Mouse (Mus musculus) retina, adult 2 months (tissue): ENCODE measurements at regions not wholly inside any gene's neighbourhood (a gene's known extent, or its start where the extent isn't known, plus 50 kb on each side); places are given as distances from the start of the nearest gene placed in this dataset.

ENCODE experiments used
- DNase-seq: peaks from one replicate; pipeline ENCODE4 v3.0.0-alpha.2; 2012; ENCODE audit warnings: low read depth, low spot score

DNA sequence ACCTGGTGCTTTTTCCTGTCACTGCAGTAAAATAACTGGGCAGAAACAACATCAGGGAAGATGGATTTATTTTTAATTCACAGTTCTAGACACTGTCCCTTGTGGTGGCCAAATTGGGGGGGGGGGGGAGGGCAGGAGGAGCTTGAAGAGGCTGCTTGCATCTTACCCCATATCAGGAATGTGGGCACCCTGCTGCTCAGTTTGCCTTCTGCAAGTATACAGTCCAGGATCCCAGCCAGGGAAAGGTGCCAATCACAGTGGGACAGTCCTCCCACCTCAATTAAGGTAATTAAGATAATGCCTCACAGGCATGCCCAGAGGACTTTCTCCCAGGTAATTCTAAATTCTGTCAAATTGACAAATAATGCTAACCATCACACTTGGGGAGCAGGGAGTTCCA is 179.2 kb upstream of the Zmiz1 start:
- DNase-seq: no peak

- no peak for DNase-seq
These were observed 166.4 kb upstream of the Zmiz1 start for GRCm38 (mm10) chr14:25292557-25292956.

DNA sequence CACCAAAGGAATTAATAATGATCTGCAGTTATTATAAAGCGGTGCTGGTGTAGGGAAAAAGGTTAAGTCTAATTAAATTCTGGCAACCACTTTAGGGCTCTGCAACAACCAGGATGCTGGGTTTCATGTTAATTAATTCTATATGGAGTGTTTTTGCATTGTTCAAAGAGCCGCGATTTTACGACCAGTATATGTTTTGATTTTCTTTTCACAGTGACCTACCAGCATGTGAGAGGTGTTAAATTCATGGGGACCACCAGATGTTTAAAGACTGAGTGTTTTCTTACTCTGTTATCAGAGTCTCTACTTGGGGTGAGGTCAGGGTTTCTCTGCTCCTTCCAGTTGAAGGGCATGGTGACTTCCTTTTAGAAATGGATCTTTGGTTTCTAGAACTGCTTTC is 164.8 kb upstream of the Zmiz1 start:
- no peak for DNase-seq

DNA sequence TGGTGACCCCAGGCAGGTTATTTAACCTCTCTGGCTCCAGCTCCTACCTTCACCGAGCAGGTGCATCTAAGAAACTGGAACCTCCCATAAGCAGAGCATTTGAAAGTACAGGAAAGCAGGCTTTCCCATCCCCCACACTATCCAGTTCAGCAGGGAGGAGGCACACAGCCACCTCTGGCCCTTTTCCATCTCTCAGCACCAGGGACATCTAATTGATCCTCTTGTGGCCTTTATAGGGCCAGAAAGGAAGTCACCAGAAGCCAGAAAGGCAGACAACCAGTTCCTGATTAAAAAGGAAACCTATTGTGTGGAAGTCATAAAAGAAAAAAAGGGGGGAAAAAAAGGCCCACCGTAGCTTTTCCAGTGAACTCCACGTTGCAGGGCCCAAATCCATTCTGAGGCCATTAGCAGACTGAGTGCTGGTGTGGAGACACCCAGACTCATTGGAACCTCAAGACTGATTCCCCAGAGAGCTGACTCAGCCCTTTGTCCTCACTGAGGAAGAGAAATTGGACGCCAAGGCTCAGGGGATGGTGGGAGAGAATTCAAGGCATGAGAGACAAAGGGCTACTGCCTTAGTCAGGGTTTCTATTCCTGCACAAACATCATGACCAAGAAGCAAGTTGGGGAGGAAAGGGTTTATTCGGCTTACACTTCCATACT is 163.2 kb upstream of the Zmiz1 start:
- no peak for DNase-seq

- DNase-seq: no peak
These were observed 159.3 kb upstream of the Zmiz1 start for GRCm38 (mm10) chr14:25299673-25300190.

- DNase-seq: no peak
These were observed 157.5 kb upstream of the Zmiz1 start for GRCm38 (mm10) chr14:25301336-25302031.

DNA sequence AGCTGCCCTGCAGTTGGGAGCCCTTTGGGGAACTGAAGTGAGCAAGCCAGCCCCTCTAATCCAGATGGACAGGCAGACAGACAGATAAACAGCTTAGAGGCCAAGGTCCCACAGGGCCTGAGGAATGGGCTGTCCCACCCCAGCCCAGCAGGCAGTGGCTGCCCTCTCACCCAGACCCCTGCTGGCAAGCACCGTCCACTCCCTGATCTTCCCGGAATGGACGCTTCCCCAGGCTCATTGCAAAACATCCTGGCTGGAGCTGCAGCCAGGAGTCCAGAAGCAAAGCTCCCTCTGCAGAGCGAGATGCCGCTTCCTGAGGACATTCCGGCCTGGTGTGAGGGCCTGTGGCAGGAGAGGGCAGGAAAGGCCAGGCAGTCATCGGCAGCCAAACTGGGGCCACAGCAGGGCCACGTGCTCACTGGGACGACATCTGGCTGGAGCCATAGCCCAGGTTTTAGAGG is 154.6 kb upstream of the Zmiz1 start:
- no peak for DNase-seq

GRCm38 (mm10) chr14:25306166-25306565 is 152.8 kb upstream of the Zmiz1 start:
- no peak for DNase-seq

GRCm38 (mm10) chr14:25306961-25307654 is 151.9 kb upstream of the Zmiz1 start:
- no peak for DNase-seq

- no peak for DNase-seq
These were observed 150.9 kb upstream of the Zmiz1 start for GRCm38 (mm10) chr14:25308051-25308450.

- no peak for DNase-seq
These were observed 148.3 kb upstream of the Zmiz1 start for GRCm38 (mm10) chr14:25310671-25311151.

DNA sequence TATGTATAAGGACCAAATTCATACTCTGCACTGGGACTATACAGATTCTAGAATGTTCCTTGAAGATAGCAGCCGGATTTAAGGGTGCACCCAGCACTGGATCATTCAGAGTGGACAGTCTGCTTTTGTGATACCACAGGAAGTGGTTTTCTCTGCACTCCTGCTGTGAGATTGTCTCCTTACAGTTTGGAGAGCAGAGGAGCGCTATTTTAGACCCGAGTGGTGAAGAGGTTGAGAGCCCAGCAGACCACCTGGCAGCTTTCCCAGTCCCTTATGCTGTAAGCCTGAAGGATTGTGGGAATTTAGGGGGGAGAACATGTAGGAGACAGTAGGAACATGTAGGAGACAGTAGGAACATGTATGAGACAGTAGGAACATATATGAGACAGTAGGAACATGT is 147.5 kb upstream of the Zmiz1 start:
- no peak for DNase-seq

DNA sequence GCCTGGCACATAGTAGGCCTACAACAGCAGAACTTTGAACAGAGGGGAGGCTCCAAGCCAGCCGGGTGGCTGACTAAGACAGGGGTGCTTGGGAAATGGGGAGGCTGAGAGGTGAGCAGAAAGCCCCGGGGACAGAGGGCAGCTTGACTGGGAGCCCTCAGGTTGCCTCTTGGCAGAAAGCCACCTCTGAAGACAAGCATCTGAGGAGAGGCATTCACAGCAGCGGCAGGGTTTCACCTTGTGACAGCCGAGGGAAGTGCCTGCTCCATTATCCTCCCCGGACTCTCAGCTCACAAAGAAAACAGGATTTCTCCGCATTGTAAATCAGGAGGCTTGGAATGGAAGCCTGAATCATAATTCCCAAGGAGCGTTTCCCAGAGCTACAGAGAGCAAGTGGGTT is 146.8 kb upstream of the Zmiz1 start:
- DNase-seq: no peak

DNA sequence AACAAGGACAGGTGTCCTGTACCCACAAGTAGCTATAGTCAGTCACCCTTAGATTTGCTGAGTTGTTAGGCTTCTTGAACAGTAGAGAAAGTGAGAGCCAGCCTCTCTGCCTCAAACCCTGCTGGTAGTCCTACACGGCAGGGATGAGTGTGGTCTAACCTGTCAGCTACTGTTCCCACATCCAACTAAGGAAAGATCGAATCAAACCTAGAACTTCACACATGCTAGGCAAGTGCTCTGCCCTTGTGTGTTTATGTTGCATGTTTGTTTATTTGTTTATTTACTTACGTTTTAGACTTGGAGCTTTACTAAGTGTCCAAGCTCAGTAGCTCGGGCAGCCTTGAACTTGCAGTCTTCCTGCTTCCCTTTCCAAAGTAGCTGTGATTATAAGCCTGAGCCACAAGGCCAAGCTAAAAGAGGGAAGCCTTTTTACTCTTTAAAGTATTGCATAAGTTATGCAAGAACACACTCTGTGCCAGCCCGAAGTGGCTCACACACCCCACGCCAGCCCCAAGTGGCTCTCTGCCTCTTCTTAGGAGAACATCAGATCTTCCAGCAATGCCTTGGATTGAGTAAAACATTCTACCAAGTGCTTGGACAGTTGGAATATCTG is 146.1 kb upstream of the Zmiz1 start:
- DNase-seq: no peak

DNA sequence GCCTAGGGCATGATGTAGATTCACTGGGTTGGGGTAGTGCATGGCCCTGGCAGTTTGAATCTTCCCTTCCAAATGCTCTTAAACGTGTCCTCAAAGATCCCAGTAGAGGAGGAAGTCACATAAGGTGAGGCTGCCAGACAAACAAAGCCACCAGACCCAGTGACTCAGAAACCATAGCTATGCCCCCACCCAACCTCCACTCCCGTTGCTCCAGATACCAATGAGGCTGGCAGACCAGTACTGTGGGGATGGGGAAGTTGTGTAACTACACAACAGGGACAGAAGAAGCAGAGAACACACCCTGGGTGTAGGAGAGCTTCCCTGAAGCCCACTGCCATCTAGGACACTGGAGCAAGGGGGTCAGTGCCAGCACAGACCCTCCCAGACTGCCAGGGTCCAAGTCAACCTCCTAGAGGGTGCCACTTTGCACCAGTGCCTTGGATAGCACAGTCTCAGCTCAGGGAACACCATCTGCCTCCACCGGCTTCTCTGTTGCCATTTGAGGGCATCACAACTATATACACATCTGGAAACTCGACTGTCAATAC is 145.2 kb upstream of the Zmiz1 start:
- no peak for DNase-seq

- no peak for DNase-seq
These were observed 142.5 kb upstream of the Zmiz1 start for GRCm38 (mm10) chr14:25316491-25316890.

DNA sequence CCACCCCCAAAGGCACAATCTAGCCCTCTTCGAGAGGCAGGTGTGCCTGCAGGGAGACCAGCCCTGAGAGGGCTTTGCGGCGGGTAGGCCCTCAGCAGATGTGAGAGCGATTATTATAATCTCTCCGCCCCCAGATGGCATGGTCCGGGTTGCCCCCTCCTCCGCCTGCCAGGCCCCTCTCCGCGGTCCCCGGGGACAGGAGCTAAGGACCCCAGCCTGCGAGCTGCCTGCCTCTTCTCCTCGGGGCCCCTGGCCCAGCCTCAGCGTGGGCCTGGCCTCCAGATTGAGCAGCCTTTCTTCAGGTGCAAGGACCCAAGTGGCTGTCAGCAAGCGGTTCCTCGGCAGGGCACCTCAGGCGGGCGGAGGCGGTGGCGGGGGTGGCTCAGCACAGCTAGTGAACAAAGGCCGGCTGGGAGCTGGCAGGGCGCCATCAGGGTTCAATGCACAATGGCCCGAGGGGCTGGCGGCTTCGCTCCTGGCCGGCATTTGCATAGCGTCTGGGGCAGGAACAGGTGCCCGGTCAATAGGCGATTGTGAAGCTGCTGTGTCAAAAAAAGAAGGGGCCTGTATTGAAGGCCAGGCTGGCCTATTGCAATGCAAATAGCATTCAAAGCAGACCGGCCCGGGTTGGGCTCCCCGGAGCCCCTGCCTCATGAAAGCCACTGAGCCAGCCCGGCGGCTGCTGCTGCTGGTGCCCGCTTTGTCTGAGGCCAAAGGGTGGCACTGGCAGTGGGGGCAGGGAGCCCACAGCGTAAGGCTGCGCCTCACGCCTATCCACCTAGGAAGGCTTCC is 141.1 kb upstream of the Zmiz1 start:
- no peak for DNase-seq

- DNase-seq: no peak
These were observed 140.1 kb upstream of the Zmiz1 start for GRCm38 (mm10) chr14:25318909-25319308.

GRCm38 (mm10) chr14:25320141-25320540 is 138.8 kb upstream of the Zmiz1 start:
- no peak for DNase-seq

DNA sequence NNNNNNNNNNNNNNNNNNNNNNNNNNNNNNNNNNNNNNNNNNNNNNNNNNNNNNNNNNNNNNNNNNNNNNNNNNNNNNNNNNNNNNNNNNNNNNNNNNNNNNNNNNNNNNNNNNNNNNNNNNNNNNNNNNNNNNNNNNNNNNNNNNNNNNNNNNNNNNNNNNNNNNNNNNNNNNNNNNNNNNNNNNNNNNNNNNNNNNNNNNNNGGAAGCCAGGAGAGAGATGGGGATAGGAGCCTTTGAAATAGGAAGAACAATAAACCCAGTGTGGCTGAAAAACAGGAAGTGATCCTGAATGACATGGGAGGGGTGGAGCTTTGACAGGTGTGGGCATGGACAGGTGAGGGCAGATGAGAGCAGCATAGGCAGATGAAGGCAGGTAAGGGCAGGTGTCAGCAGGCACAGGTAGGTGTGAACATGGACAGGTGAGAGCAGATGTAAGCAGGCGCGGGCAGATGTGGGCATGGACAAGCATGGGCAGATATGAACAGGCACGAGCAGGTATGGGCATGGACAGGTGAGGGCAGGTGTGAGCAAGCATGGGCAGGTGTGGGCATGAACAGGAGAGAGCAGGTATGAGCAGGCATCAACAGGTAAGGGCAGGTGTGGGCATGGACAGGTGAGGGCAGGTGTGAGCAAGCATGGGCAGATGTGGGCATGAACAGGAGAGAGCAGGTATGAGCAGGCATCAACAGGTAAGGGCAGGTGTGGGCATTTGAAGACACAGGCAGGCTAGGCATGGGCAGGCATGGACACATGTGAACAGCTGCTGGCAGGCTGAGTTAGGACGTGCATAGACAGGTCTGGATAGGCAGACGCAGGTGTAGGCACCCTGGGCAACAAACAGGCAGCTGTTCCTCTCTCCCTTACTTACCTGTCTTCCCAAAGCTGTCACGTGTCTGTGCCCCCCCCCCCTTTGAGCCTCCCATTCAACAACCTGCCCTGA is 135.2 kb upstream of the Zmiz1 start:
- DNase-seq: no peak
